Mouse (Mus musculus) brown adipose tissue, adult 24 weeks (tissue): ENCODE measurements around the gene Dynll2. TPM values are rescaled to one million over a fixed set of nuclear protein-coding genes. Genes with fewer than 3 reads are reported as not detected.

Experiments
- H3K27ac ChIP-seq: fragments of 200-500 bp; replicated peaks from 2 replicates; pipeline ENCODE4 v1.5.1; 2012; ENCODE audit warnings: low read depth, mild to moderate bottlenecking, low read length
- H3K4me1 ChIP-seq: fragments of 200-500 bp; 2 replicates; pipeline ENCODE4 v1.6.1; 2012; ENCODE audit warnings: low read length, mixed read lengths; ENCODE audit not compliant: control insufficient read depth, insufficient read depth, insufficient read length
- H3K4me3 ChIP-seq: fragments of 200-500 bp; 2 replicates; pipeline ENCODE4 v1.5.1; 2012; ENCODE audit warnings: low read depth, mild to moderate bottlenecking, low read length, moderate library complexity; ENCODE audit not compliant: insufficient read depth
- polyA plus RNA-seq: library from polyadenylated mRNA; stranded (reverse); fragments of >200 nt; gene quantifications from 2 replicates; pipeline ENCODE4 v1.2.4, GENCODE M21; 2012; ENCODE audit not compliant: missing spikeins, insufficient read depth, insufficient read length

Dynll2 gene
- polyA plus RNA-seq, 1 experiment, result 152 TPM

DNA sequence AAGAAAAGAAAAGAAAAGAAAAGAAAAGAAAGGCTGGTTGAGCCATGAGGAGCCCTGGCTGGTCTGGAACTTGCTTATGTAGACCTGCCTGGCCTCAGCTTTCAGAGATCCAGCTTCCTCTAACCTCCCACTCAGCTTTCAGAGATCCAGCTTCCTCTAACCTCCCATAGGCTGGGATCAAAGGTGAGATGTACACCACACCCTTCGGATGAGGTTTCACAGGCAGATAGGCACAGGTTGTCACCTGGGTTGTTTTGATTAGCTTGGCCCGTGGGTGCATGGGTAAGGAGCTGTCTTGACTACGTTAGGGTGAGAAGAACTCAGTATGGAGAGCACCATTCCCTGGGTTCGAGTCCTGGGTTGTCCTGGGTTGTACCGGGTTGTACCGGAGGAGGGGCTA lies 14.5 kb downstream of the Dynll2 start:
- Histone ChIP-seq H3K4me1 (no peaks in the 10 kb centered on the region), H3K4me3 (no peak overlapping the region), H3K27ac (no peak overlapping the region)

DNA sequence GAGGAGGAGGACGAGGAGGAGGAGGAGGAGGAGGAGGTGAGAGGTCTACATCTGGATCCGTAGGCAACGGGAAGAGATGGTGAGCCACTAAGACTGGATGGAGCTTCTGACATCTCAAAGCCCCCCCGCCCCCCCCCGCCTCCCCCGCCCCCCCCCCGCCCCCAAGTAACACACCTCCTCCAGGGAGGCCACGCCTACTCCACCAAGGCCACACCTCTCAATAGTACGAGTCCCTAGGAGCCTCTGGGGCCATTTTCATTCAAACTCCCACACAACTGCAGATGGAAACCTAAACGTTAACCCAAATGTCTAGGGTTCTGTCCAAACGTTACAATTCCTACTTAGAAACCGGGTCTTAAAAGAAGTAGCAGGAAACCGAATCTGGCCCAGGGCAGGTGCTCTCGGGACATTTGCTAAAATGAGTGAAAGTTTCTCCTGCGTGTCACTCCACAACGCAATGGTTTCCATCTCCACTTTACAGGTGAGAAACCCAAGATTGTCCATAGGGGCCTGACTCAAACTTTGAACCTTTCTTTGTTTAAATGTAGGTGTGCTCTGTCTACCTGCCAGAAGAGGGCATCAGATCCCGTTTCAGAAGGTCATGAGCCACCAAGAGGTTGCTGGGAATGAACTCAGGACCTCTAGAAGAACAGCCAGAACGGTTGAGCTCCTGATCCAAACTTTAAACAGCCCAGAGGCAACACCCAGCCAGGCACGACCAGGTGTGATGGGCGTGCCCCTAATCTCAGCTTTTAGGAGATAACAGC lies 18.8 kb downstream of the Dynll2 start:
- no peaks in the 10 kb centered on the region for H3K4me1 ChIP-seq
- H3K4me3 ChIP-seq, result no peak overlapping the region
- no peak overlapping the region for H3K27ac ChIP-seq

DNA sequence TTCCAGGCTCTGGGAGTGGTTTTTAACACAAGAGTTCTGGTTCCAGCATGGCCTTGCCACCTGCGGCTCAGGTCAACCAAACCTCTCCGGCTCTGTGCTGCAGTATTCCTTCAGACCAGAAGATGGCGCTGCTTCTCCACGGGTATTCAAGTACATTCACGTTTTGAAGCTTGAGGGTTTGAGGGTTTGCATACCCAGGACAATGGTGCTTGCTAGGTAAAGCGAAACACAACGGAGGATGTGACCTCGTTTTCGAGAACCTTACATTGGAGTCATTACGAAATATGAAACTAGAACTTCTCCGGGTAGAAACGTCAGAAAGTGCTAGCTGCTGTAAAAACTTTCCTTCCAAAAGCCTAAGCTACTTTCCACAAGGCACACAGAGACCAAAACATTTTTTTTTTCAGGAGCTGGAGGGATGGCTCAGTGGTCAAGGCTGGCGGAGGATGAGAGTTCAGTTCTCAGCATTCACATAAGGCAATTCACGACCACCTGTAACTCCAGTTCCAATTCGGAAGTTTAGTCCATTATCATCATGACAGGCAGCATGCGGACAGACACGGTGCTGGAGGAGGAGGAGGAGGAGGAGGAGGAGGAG lies 19.5 kb downstream of the Dynll2 start:
- no peak overlapping the region for H3K27ac ChIP-seq
- no peaks in the 10 kb centered on the region for H3K4me1 ChIP-seq
- H3K4me3 ChIP-seq, result peak overlapping the region; percentile 33; the same call in 1 of the 2 replicates

DNA sequence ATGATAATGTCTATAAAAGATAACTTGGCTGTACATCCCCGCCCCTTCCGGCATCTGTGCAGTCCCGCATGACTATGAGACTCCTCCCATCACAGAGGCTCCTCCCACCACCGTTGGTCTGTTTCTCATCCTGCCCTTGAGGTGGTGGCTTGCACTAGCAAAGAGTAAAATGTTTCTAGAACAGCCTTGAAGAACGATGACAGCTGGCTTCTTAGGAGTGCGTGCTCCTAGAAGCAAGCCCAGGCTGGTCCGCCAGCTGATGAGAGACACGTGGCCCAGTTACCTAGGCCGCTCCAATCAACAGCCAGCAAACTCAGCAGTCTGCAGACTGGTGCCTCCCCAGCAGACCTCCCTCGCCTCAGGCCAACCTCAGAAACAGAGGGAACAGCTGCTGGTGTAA lies 21.1 kb downstream of the Dynll2 start:
- no peak overlapping the region for H3K4me3 ChIP-seq
- no peak overlapping the region for H3K27ac ChIP-seq
- H3K4me1 ChIP-seq, result no peaks in the 10 kb centered on the region

DNA sequence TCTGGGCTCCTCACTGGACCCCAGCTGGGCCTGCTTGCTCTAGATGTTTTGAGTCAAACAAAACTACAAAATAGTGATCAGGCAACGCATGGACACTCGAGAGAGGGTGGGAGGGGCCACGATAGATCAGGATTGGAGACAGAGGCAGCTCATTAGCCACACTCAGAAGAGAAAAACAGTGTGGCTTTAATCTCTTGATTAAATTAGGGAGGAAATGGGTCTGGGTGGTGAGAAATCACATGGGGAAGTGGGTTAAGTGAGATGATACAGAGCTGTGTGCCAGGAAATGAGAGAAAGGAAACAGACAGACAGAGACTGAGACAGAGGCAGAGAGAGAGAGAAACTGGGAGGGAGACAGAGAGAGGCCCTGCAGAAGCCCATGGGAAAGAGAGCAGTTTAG lies 22.0 kb downstream of the Dynll2 start:
- H3K4me1 ChIP-seq, result no peaks in the 10 kb centered on the region
- no peak overlapping the region for H3K4me3 ChIP-seq
- no peak overlapping the region for H3K27ac ChIP-seq

DNA sequence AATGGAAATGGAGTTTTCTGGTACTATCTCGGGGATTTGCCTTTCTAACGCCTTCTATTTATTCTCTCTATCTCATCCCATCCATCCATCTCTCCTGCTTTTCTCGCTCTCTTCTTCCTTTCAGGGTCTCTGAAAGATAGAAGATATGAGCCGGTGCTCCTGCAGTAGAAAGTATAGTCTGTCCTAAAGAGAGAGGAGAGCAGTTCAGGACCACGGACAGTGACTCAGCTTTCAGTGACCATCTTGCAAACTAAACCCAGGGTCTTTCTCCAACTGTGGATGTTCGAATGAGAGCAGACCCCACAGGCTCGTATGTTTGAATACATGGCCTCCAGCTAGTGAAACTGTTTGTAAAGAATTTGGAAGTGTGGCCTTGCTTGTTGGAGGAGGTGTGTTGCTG lies 30.3 kb downstream of the Dynll2 start:
- no peak overlapping the region for H3K4me3 ChIP-seq
- no peaks in the 10 kb centered on the region for H3K4me1 ChIP-seq
- H3K27ac ChIP-seq, result no peak overlapping the region

DNA sequence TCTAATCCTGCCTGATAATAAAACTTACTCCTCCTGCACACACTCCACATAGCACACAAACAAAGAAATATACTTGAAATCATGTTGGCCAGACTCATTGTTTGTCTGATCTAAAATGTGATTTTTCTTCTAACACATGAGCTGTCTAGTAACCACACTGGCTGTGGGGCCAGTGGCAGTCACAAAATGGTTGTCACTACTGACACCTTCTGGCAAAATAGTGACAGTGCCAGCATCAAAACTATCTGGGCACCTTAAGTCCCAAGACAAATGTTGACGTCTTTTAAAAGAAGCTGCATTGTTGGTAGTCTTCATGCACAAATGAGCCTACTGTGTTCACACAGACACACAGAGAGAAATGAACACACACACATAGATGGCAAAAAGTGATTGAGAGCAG lies 32.2 kb downstream of the Dynll2 start:
- H3K27ac ChIP-seq, result no peak overlapping the region
- H3K4me3 ChIP-seq, result no peak overlapping the region
- no peaks in the 10 kb centered on the region for H3K4me1 ChIP-seq

DNA sequence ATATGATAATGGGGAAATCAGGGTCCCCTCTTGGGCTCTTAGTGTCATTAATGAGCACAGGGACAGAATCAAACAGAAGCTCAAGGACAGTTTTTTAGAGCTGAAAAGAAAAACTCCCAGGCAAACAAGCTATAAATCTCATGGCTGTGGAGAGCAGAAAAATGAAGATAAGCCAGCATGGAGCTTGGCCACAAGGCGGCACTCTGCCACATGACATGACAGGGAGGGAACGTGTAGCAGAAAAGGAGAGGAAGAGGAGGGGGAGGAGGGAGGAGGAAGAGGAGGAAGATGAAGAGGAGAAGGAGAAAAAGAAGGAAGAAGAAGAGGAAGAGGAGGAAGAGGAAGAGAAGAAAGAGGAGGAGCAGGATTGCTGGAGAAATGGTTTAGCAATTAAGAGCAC lies 37.3 kb downstream of the Dynll2 start:
- Histone ChIP-seq H3K4me3 (no peak overlapping the region), H3K4me1 (no peaks in the 10 kb centered on the region), H3K27ac (no peak overlapping the region)

DNA sequence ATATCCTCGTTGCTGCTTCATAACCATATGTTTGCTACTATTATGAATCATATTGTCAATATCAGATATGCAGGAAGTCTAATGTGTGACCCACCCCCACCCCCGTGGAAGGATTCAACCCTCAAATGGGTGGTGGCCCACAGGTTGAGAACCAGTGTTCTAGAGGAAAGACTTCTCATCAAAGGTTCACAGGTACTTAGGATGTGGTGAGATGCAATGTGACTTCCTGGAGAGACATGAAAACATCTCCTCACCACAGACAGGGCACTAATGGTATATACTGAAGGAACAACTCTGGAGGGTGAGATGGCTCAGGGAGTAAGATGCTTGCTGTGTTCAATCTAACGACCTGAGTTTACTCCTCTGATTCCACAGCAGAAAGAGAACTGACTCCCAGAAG lies 51.9 kb downstream of the Dynll2 start:
- Histone ChIP-seq H3K4me1 (no peaks in the 10 kb centered on the region), H3K27ac (no peak overlapping the region), H3K4me3 (no peak overlapping the region)

DNA sequence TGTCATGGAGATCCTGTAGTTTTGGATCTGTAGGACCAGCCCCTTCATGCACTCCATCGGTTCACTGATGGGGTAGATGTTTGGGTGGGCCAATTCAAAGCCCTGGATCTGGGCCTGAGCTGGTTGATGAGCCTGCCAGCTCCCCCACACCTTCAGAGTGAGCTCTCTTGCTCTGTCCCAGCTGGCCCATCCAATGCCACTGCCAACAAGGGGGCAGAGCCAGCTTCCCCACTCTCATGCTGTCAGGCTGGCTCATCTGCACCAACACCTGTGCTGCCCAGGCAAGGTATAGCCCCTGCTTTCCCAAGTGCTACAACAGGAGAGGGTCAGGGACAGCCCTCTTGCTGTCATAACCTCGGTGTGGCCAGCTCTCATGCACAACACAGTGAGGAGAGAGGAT lies 53.6 kb downstream of the Dynll2 start:
- Histone ChIP-seq H3K4me3 (no peak overlapping the region), H3K4me1 (no peaks in the 10 kb centered on the region), H3K27ac (no peak overlapping the region)

DNA sequence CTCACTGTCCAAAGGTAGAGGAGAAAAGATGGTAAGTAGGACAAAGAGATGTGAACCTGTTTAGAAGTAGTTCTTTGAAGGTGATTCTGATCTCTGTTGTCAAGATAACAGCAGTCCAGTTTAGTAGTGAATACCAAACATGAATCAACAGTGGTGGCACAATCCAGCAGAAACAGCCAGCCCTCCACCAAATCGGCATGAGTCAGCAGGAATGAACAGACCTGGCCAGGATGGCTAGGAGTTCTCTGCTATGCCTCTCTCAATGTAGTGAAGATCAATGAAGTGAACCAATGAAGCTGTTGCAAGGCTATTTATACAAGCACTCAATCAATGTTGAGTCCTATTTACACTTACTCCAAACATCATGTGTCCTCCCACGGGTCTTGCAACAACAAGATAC lies 57.0 kb downstream of the Dynll2 start:
- Histone ChIP-seq H3K4me1 (no peaks in the 10 kb centered on the region), H3K27ac (no peak overlapping the region), H3K4me3 (no peak overlapping the region)

Other genes starting within 250 kb of the Dynll2 start
- 90.3 and 97.1 TPM in 2 replicates for gene Supt4a, start 250.0 kb downstream of the Dynll2 start, polyA plus RNA-seq
- not detected in 2 replicates for gene Tspoap1, start 227.0 kb downstream of the Dynll2 start, polyA plus RNA-seq
- gene Mpo, start 194.0 kb downstream of the Dynll2 start, polyA plus RNA-seq, result not detected in 2 replicates
- not detected in 2 replicates for gene Lpo, start 159.2 kb downstream of the Dynll2 start, polyA plus RNA-seq
- gene Mks1, start 134.3 kb downstream of the Dynll2 start, polyA plus RNA-seq, result 1.8 and 3.1 TPM in 2 replicates
- gene Epx, start 112.0 kb downstream of the Dynll2 start, polyA plus RNA-seq, result not detected in 2 replicates
- not detected in 2 replicates for gene Olfr462, start 95.3 kb downstream of the Dynll2 start, polyA plus RNA-seq
- gene Olfr463, start 90.1 kb downstream of the Dynll2 start, polyA plus RNA-seq, result not detected in 2 replicates
- not detected in 2 replicates for gene Olfr464, start 66.6 kb downstream of the Dynll2 start, polyA plus RNA-seq
- gene Srsf1, start 59.8 kb upstream of the Dynll2 start, polyA plus RNA-seq, result 52.3 and 109 TPM in 2 replicates
- gene Vezf1, start 80.7 kb upstream of the Dynll2 start, polyA plus RNA-seq, result 17.3 and 19.7 TPM in 2 replicates
- 7.3 and 15.9 TPM in 2 replicates for gene Cuedc1, start 110.5 kb upstream of the Dynll2 start, polyA plus RNA-seq
- 150 and 192 TPM in 2 replicates for gene Mrps23, start 216.9 kb upstream of the Dynll2 start, polyA plus RNA-seq